Mouse (Mus musculus): Measurements from ENCODE around the gene Exoc8. TPM values are rescaled to one million over a fixed set of nuclear protein-coding genes. Genes with fewer than 3 reads are reported as not detected.

Exoc8 gene
- 7.8 and 8.1 TPM in 2 replicates for polyA plus RNA-seq (2015; fragmentation: Nextera tagmentation; extraction: Ambion mirVana)

GRCm38 (mm10) chr8:124897386-124898250 lies at the start of gene Exoc8, which contains the start of gene Sprtn:
Gene Exoc8, minus strand, starts transcription at chr8:124897705.
Gene Sprtn, plus strand, starts transcription at chr8:124897886.
- peak within 1 kb of the TSS; percentile 66 for H3K4me3 ChIP-seq (ENCODE audit: low read length)
- H3K27ac ChIP-seq (ENCODE audit: low read length): peak within 1 kb of the TSS; percentile 79
- H3K36me3 ChIP-seq (ENCODE audit: insufficient read depth, low read length): peaks cover 42% of the 10 kb centered on the region
- ATAC-seq (ENCODE audit: low FRiP score, low TSS enrichment): peak; percentile 86
- H3K27me3 ChIP-seq (ENCODE audit: insufficient read depth, low read length): no peaks in the 10 kb centered on the region
- H3K9me3 ChIP-seq (ENCODE audit: low read length): no peaks in the 10 kb centered on the region
- whole genome bisulfite sequencing: under 1% methylated on average over 114 of the region's 114 CpGs
- peak within 1 kb of the TSS; percentile 82 for H3K9ac ChIP-seq (replicated peaks; ENCODE audit: low read length)
- H3K4me2 ChIP-seq (replicated peaks; ENCODE audit: low read depth, low read length): peak within 1 kb of the TSS; percentile 96
- peaks cover 21% of the 10 kb centered on the region for H3K4me1 ChIP-seq (ENCODE audit: insufficient read depth, low read length)

GRCm38 (mm10) chr8:124944406-124944805 lies 46.9 kb upstream of the Exoc8 start:
- Histone ChIP-seq H3K27me3 (ENCODE audit: insufficient read depth, low read length) (no peaks in the 10 kb centered on the region), H3K4me1 (ENCODE audit: insufficient read depth, low read length) (peaks cover 21% of the 10 kb centered on the region), H3K36me3 (ENCODE audit: insufficient read depth, low read length) (peaks cover 3% of the 10 kb centered on the region; the same call in 1 of the 2 replicates), H3K27ac (ENCODE audit: low read length) (no peak overlapping the region), H3K4me2 (replicated peaks; ENCODE audit: low read depth, low read length) (no peak overlapping the region), H3K9ac (replicated peaks; ENCODE audit: low read length) (no peak overlapping the region), H3K4me3 (ENCODE audit: low read length) (no peak overlapping the region), H3K9me3 (ENCODE audit: low read length) (no peaks in the 10 kb centered on the region)
- ATAC-seq (ENCODE audit: low FRiP score, low TSS enrichment): no peak
- WGBS: 70% methylated on average over 7 of the region's 7 CpGs

- peaks cover 21% of the 10 kb centered on the region for H3K4me1 ChIP-seq (ENCODE audit: insufficient read depth, low read length)
- H3K4me3 ChIP-seq (ENCODE audit: low read length): no peak overlapping the region
- no peak overlapping the region for H3K27ac ChIP-seq (ENCODE audit: low read length)
- no peak overlapping the region for H3K4me2 ChIP-seq (replicated peaks; ENCODE audit: low read depth, low read length)
- no peak for ATAC-seq (ENCODE audit: low FRiP score, low TSS enrichment)
- H3K27me3 ChIP-seq (ENCODE audit: insufficient read depth, low read length): no peaks in the 10 kb centered on the region
- H3K9me3 ChIP-seq (ENCODE audit: low read length): no peaks in the 10 kb centered on the region
- peaks cover 8% of the 10 kb centered on the region for H3K36me3 ChIP-seq (ENCODE audit: insufficient read depth, low read length)
- H3K9ac ChIP-seq (replicated peaks; ENCODE audit: low read length): no peak overlapping the region
- 83% methylated on average over 6 of the region's 6 CpGs for WGBS
Measured at GRCm38 (mm10) chr8:124943801-124944200, 46.3 kb upstream of the Exoc8 start.

GRCm38 (mm10) chr8:124937293-124937692 lies 39.8 kb upstream of the Exoc8 start:
- H3K27ac ChIP-seq (ENCODE audit: low read length): no peak overlapping the region
- 86% methylated on average over 4 of the region's 4 CpGs for WGBS
- no peak for ATAC-seq (ENCODE audit: low FRiP score, low TSS enrichment)

GRCm38 (mm10) chr8:124936699-124937098 lies 39.2 kb upstream of the Exoc8 start:
- no peak overlapping the region for H3K4me2 ChIP-seq (replicated peaks; ENCODE audit: low read depth, low read length)
- ATAC-seq (ENCODE audit: low FRiP score, low TSS enrichment): no peak
- H3K9ac ChIP-seq (replicated peaks; ENCODE audit: low read length): no peak overlapping the region
- WGBS: 98% methylated on average over 10 of the region's 10 CpGs
- no peaks in the 10 kb centered on the region for H3K27me3 ChIP-seq (ENCODE audit: insufficient read depth, low read length)
- H3K27ac ChIP-seq (ENCODE audit: low read length): no peak overlapping the region
- H3K9me3 ChIP-seq (ENCODE audit: low read length): no peaks in the 10 kb centered on the region
- H3K36me3 ChIP-seq (ENCODE audit: insufficient read depth, low read length): peaks cover 12% of the 10 kb centered on the region
- no peaks in the 10 kb centered on the region for H3K4me1 ChIP-seq (ENCODE audit: insufficient read depth, low read length)
- no peak overlapping the region for H3K4me3 ChIP-seq (ENCODE audit: low read length)

More at GRCm38 (mm10) chr8:124937293-124937692, 39.8 kb upstream of the Exoc8 start:
- no peak overlapping the region for H3K4me3 ChIP-seq (ENCODE audit: low read length)
- no peak overlapping the region for H3K4me2 ChIP-seq (replicated peaks; ENCODE audit: low read depth, low read length)
- no peaks in the 10 kb centered on the region for H3K27me3 ChIP-seq (ENCODE audit: insufficient read depth, low read length)
- H3K36me3 ChIP-seq (ENCODE audit: insufficient read depth, low read length): peaks cover 13% of the 10 kb centered on the region
- H3K9ac ChIP-seq (replicated peaks; ENCODE audit: low read length): no peak overlapping the region
- H3K9me3 ChIP-seq (ENCODE audit: low read length): no peaks in the 10 kb centered on the region
- no peaks in the 10 kb centered on the region for H3K4me1 ChIP-seq (ENCODE audit: insufficient read depth, low read length)

GRCm38 (mm10) chr8:124935116-124935515 lies 37.6 kb upstream of the Exoc8 start:
- Histone ChIP-seq H3K9me3 (ENCODE audit: low read length) (no peaks in the 10 kb centered on the region), H3K4me2 (replicated peaks; ENCODE audit: low read depth, low read length) (no peak overlapping the region), H3K27ac (ENCODE audit: low read length) (no peak overlapping the region), H3K4me1 (ENCODE audit: insufficient read depth, low read length) (peaks cover 6% of the 10 kb centered on the region; the same call in 1 of the 2 replicates), H3K4me3 (ENCODE audit: low read length) (no peak overlapping the region), H3K27me3 (ENCODE audit: insufficient read depth, low read length) (no peaks in the 10 kb centered on the region), H3K36me3 (ENCODE audit: insufficient read depth, low read length) (peaks cover 11% of the 10 kb centered on the region; the same call in 1 of the 2 replicates), H3K9ac (replicated peaks; ENCODE audit: low read length) (no peak overlapping the region)
- WGBS: 70% methylated on average over 5 of the region's 5 CpGs
- no peak for ATAC-seq (ENCODE audit: low FRiP score, low TSS enrichment)

GRCm38 (mm10) chr8:124932435-124932834 lies 34.9 kb upstream of the Exoc8 start:
- H3K36me3 ChIP-seq (ENCODE audit: insufficient read depth, low read length): 0 out of 2 replicates have a peak, but pooled peaks cover 6% of the 10 kb centered on the region
- no peak overlapping the region for H3K27ac ChIP-seq (ENCODE audit: low read length)
- H3K4me2 ChIP-seq (replicated peaks; ENCODE audit: low read depth, low read length): no peak overlapping the region
- H3K9ac ChIP-seq (replicated peaks; ENCODE audit: low read length): no peak overlapping the region
- peaks cover 11% of the 10 kb centered on the region for H3K4me1 ChIP-seq (ENCODE audit: insufficient read depth, low read length)
- WGBS: 85% methylated on average over 3 of the region's 3 CpGs
- no peak overlapping the region for H3K4me3 ChIP-seq (ENCODE audit: low read length)
- no peaks in the 10 kb centered on the region for H3K27me3 ChIP-seq (ENCODE audit: insufficient read depth, low read length)
- ATAC-seq (ENCODE audit: low FRiP score, low TSS enrichment): no peak
- no peaks in the 10 kb centered on the region for H3K9me3 ChIP-seq (ENCODE audit: low read length)

- Histone ChIP-seq H3K9me3 (ENCODE audit: low read length) (no peaks in the 10 kb centered on the region), H3K4me2 (replicated peaks; ENCODE audit: low read depth, low read length) (no peak overlapping the region), H3K27me3 (ENCODE audit: insufficient read depth, low read length) (no peaks in the 10 kb centered on the region), H3K27ac (ENCODE audit: low read length) (0 out of 2 replicates have a peak overlapping the region, but pooled peaks have one; percentile 29), H3K4me3 (ENCODE audit: low read length) (no peak overlapping the region), H3K9ac (replicated peaks; ENCODE audit: low read length) (no peak overlapping the region), H3K36me3 (ENCODE audit: insufficient read depth, low read length) (0 out of 2 replicates have a peak, but pooled peaks cover 2% of the 10 kb centered on the region), H3K4me1 (ENCODE audit: insufficient read depth, low read length) (peaks cover 16% of the 10 kb centered on the region)
- 87% methylated on average over 4 of the region's 4 CpGs for WGBS
- ATAC-seq (ENCODE audit: low FRiP score, low TSS enrichment): no peak
Measured at GRCm38 (mm10) chr8:124930649-124931048, 33.1 kb upstream of the Exoc8 start.

GRCm38 (mm10) chr8:124930086-124930485 lies 32.6 kb upstream of the Exoc8 start:
- Histone ChIP-seq H3K9me3 (ENCODE audit: low read length) (no peaks in the 10 kb centered on the region), H3K27ac (ENCODE audit: low read length) (0 out of 2 replicates have a peak overlapping the region, but pooled peaks have one; percentile 29), H3K36me3 (ENCODE audit: insufficient read depth, low read length) (0 out of 2 replicates have a peak, but pooled peaks cover 2% of the 10 kb centered on the region), H3K4me3 (ENCODE audit: low read length) (no peak overlapping the region), H3K4me1 (ENCODE audit: insufficient read depth, low read length) (peaks cover 16% of the 10 kb centered on the region), H3K4me2 (replicated peaks; ENCODE audit: low read depth, low read length) (no peak overlapping the region), H3K9ac (replicated peaks; ENCODE audit: low read length) (no peak overlapping the region), H3K27me3 (ENCODE audit: insufficient read depth, low read length) (no peaks in the 10 kb centered on the region)
- 82% methylated on average over 13 of the region's 13 CpGs for WGBS
- ATAC-seq (ENCODE audit: low FRiP score, low TSS enrichment): no peak

- no peak for ATAC-seq (ENCODE audit: low FRiP score, low TSS enrichment)
- WGBS: 78% methylated on average over 11 of the region's 11 CpGs
- no peak overlapping the region for H3K4me2 ChIP-seq (replicated peaks; ENCODE audit: low read depth, low read length)
- H3K4me1 ChIP-seq (ENCODE audit: insufficient read depth, low read length): peaks cover 18% of the 10 kb centered on the region
- H3K27me3 ChIP-seq (ENCODE audit: insufficient read depth, low read length): no peaks in the 10 kb centered on the region
- H3K36me3 ChIP-seq (ENCODE audit: insufficient read depth, low read length): 0 out of 2 replicates have a peak, but pooled peaks cover 7% of the 10 kb centered on the region
- H3K27ac ChIP-seq (ENCODE audit: low read length): no peak overlapping the region
- no peaks in the 10 kb centered on the region for H3K9me3 ChIP-seq (ENCODE audit: low read length)
- H3K9ac ChIP-seq (replicated peaks; ENCODE audit: low read length): no peak overlapping the region
- no peak overlapping the region for H3K4me3 ChIP-seq (ENCODE audit: low read length)
Measured at GRCm38 (mm10) chr8:124929006-124929405, 31.5 kb upstream of the Exoc8 start.

Measured in kidney, embryonic 16.5 days (tissue).